Mouse (Mus musculus) ovary, postnatal 14 days (tissue): ENCODE data around the gene Ddx31.

Experiments
- DNase-seq: peaks from one replicate; pipeline ENCODE4 v3.0.0; 2022; ENCODE audit warnings: low spot score

Gene Ddx31

GRCm38 (mm10) chr2:28867495-28867894 is 27.3 kb downstream of the Ddx31 start:
- DNase-seq = no peak

- DNase-seq = no peak
Observed at GRCm38 (mm10) chr2:28875554-28875953, 35.3 kb downstream of the Ddx31 start.

DNA sequence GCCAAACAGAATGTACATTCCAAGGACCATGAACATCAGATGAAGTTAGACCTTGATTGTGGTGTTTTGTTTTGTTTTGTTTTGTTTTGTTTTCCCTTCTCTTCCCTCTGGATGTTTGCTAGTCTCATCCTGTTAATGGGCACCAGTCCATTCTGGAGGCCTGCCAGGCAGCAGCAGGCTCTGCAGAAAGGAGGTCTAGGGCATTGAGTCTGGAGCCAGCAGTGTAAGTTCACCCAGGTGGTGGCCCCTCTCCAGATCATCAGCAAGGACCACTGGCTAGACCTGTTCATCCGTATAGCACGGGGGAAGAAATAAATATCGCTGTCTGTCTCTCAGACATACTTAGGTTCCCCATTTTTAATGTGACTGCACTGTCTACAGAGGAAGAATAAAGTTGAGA is 41.1 kb downstream of the Ddx31 start:
- no peak for DNase-seq

- no peak for DNase-seq
Observed at GRCm38 (mm10) chr2:28882047-28882446, 41.8 kb downstream of the Ddx31 start.

DNA sequence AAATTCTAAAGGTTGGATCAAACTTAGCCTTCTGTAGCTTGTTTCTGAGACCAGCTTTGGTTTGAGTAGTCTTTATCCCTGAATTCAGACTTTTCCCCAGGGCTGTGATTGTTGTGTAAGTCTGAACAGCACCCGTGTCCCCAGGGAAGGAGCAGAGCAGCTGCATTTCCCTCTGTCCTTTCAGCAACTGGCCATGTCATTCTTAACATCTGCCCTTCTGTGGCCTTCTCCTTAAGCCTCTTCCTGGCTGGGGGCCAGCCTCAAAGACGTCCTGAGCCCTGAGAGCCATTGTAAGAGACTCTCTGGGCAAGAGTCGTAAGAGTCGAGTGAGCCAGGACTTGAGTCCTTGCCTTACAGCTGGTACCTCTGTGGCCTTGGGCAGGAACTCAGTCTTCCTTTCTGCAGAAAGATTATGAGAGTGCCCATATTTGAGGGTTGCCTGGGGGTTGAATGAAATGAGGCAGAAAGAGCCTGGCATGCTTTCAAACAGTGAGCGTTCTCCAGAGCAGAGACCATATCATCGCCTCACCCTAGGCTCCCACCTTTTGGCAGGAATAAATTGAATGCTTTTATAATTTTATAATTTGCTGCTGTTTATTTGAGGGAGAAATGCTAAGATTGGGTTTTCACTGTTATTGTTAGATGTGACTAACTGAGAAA is 42.8 kb downstream of the Ddx31 start:
- DNase-seq = no peak

GRCm38 (mm10) chr2:28884914-28885313 is 44.7 kb downstream of the Ddx31 start:
- no peak for DNase-seq

- DNase-seq = no peak
Observed at GRCm38 (mm10) chr2:28892796-28893195, 52.6 kb downstream of the Ddx31 start.

DNA sequence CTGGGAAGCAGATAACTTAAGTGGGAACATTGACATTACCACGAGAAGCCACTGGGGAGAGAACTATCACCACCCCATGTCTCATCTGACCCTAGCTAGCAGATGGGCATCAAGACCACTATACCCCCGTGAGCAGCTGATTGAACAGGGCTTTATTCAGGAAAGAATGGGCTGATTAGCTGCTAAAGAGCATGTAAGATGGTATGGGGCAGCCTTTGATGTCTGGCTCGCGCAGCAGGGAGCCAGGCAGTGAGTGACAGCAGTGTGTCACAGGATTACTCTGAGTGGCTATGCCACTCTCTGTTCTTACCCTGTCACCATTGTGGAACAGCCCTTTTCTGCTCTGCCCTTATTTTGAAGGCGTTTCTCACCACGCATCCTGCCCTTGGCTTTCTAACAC is 53.3 kb downstream of the Ddx31 start:
- DNase-seq = no peak

DNA sequence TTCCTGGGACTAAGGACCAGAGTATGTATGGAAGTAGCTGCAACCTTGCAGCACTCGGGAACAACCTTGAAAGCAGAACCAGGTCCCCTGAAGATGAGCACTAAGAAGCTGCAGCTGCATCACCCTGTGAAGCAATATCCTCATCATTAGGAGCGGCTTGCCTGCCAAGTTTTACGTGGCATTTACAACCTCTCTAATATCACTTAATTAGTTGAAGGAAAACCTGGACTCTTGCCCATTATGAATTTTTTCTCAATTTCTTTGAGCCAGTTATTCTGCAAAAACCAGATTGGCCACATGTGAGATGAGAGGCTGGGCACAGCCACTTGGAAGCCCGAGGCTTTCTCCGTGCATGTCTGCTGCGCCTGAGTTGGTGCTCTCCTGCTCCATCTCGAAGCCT is 55.7 kb downstream of the Ddx31 start:
- DNase-seq = no peak

DNA sequence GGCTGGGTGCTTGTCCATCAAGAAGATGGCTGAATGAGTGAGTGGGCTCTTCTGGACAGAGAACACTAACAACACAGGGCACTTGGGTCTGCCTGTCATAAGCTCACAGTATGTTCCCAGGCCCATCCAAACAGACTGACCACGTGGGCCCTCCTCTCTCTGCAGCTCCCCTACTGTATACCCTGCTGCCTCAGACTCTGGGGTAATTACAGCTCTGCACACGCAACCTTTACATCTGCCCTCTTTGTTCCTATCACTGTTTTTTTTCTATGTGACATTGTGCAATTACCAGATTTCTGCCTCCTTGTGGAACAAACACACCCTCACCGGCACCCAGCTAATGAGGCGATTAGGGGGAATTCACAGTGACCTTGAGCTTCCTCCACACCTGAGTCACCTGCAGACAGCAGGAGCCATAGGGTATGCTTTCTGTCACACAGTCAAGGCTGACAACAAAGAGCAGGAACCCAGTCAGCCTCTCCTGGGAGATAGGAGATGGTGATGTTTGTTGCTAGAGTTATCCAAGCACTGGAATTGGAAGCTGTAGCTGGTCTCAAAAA is 57.2 kb downstream of the Ddx31 start:
- no peak for DNase-seq

DNA sequence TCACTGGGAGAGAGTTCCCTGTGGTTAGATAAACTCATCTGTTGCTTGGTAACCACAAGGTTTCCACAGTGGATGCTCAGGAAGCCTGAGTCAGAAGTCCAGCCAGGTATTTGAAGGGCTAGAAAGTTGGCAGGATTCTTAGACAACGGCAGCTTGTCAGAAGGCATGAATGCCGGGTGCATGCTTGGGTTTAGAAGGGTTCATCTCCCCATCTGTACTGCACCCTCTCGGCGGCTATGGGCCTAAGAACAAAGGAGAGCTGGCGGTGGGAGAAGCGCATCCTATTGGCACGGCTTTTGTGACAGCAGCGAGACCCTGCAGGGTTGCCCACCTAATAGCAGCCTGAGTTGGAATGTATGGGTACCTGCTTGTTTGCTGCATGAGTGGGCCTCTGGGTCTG is 62.1 kb downstream of the Ddx31 start:
- no peak for DNase-seq

GRCm38 (mm10) chr2:28903871-28904270 is 63.7 kb downstream of the Ddx31 start:
- no peak for DNase-seq

GRCm38 (mm10) chr2:28904786-28905185 is 64.6 kb downstream of the Ddx31 start:
- no peak for DNase-seq

- DNase-seq = no peak
Observed at GRCm38 (mm10) chr2:28905561-28905960, 65.4 kb downstream of the Ddx31 start.

DNA sequence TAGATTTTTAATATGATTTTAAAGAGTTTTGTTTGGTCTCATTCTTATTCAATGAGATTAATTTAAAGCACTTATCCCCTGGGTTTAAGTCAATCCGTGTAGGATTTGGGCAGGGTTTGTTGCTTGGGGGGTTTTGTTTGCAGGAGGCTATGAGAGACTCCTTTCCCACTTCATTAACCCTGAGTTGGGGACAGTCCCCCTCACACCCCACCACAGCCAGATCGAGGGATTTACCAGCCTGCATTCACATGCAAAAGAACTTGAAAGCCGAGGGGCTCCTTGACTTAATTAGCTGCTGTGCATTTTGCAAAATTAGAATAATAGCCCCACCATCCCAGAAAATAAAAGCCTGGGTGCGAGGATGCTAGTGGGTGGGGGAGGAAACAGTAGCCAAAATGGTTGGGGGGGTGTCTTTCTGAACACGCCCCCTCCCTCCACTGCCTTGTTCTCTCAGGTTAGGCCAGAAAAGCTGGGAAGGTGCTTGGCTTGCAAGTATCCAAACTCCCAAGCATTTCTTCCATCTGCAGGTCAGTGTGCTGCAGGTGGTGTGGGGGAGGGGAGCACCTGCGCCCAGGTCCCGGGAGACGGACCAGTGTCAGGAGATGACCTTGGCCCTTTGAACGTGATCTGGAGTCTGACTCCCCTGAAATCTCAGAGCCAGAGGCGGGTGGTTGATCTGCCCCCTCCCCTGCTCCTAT is 67.6 kb downstream of the Ddx31 start:
- DNase-seq = no peak

GRCm38 (mm10) chr2:28908389-28909153 is 68.4 kb downstream of the Ddx31 start:
- DNase-seq = no peak

GRCm38 (mm10) chr2:28909186-28909817 is 69.1 kb downstream of the Ddx31 start:
- DNase-seq = no peak

GRCm38 (mm10) chr2:28909818-28910710 is 69.9 kb downstream of the Ddx31 start:
- no peak for DNase-seq

GRCm38 (mm10) chr2:28910877-28911276 is 70.7 kb downstream of the Ddx31 start:
- no peak for DNase-seq

- DNase-seq = no peak
Observed at GRCm38 (mm10) chr2:28911331-28912038, 71.3 kb downstream of the Ddx31 start.
